Mouse (Mus musculus) layer of hippocampus, adult 2 months (tissue): ENCODE measurements around the gene Scn9a. TPM values are rescaled to one million over a fixed set of nuclear protein-coding genes. Genes with fewer than 3 reads are reported as not detected.

Experiments
- DNase-seq, 2 experiments: peaks; one replicate each; pipeline ENCODE4 v3.0.0; 2022; ENCODE audit warnings: low spot score in 2 of 2
- H3K27ac ChIP-seq: fragments of 200-600 bp; 2 replicates; pipeline ENCODE4 v1.8.1; 2022
- H3K4me3 ChIP-seq: fragments of 200-600 bp; 2 replicates; pipeline ENCODE4 v1.8.1; 2022; ENCODE audit warnings: mild to moderate bottlenecking
- CTCF ChIP-seq: fragments of 200-600 bp; conservative IDR thresholded peaks from 2 replicates; pipeline ENCODE4 v1.8.1; 2022; ENCODE audit warnings: antibody characterized with exemption, mild to moderate bottlenecking, moderate library complexity
- total RNA-seq, 2 experiments: library from RNA; stranded (reverse); gene quantifications; 2 replicates each; pipeline ENCODE4 v1.2.3; 2021

The Scn9a gene
- total RNA-seq, 2 experiments from 2014 or later = 4.0 to 4.5 TPM

- TF ChIP-seq CTCF = no peak
- no peak for DNase-seq
- Histone ChIP-seq H3K4me3 (no peak overlapping the region), H3K27ac (no peak overlapping the region)
Measured at GRCm38 (mm10) chr2:66508032-66508431, 126.7 kb downstream of the Scn9a start.

- Histone ChIP-seq H3K27ac (no peak overlapping the region), H3K4me3 (no peak overlapping the region)
- no peak for TF ChIP-seq CTCF
- no peak for DNase-seq
Measured at GRCm38 (mm10) chr2:66507616-66508015, 127.1 kb downstream of the Scn9a start.

- H3K27ac ChIP-seq = no peak overlapping the region
- TF ChIP-seq CTCF = no peak
- no peak overlapping the region for H3K4me3 ChIP-seq
- DNase-seq = no peak
Measured at GRCm38 (mm10) chr2:66502158-66502557, 132.6 kb downstream of the Scn9a start.

DNA sequence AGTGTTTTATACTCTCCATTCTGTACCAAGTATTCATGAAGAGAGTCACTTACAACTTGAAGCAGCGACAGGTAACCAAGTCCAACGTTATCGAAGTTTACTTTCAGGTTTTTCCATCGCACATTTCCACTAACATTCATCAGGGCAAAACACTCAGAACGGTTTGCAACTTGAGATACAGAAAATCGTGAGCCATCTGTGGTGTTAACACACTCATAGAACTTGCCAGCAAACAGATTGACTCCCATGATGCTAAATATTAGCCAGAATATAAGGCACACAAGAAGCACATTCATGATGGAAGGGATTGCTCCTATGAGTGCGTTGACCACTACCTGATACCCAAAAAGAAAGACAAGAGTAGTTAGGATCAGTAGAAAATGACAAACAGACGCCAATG is 140.2 kb downstream of the Scn9a start:
- H3K27ac ChIP-seq = no peak overlapping the region
- no peak for TF ChIP-seq CTCF
- H3K4me3 ChIP-seq = no peak overlapping the region
- peak; percentile 8 to 16 for DNase-seq

GRCm38 (mm10) chr2:66478395-66478794 is 156.4 kb downstream of the Scn9a start:
- TF ChIP-seq CTCF = no peak
- H3K27ac ChIP-seq = no peak overlapping the region
- DNase-seq = no peak
- H3K4me3 ChIP-seq = no peak overlapping the region

DNA sequence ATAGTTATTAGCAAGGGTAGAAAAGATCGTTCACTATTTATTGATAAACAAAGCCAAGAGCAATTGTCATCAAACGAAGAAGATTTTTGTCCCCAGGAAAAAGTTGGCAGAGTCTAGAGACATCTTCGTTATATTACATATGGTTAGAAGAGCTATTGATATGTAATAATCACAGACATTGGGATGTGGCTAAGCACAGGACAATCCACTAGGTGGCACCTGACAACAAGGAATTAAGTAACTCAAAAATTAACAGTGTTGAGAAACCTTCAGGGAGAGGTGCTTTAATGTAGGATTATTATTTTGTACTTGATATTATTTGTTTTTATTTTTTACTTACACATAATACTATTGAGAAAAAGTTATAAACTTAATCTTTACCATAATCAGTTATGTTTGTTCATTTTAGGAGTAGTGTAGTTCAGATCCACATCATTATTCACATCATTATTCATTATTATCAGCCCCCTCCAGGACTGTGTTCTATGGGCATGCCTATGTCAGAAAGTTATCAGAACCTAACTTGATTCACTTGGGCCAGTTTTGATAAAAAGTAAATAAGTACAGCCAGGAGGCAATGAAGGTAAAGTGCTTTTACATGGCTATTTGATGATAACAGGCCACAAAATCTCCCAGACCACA is 161.5 kb downstream of the Scn9a start:
- no peak overlapping the region for H3K4me3 ChIP-seq
- TF ChIP-seq CTCF = peak; percentile 91
- peak; percentile 42 to 55 for DNase-seq
- H3K27ac ChIP-seq = no peak overlapping the region

DNA sequence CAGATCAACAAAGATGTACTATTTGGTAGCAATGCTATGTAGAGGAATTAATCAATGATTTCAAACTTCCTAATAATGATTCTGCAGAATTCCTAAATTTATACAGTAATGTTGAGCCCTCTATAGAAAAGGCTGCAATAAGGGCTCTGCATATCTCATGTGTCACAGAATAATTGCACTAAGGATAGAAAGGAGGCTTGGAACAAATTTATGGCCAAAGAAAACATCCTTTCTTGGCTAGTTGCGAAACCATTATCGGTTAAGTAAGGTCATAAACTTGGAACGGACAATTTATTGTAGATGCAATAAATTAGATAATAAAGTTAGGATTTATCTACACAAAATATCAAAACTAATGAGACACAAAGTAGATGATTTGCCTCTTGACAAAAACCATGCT is 169.3 kb downstream of the Scn9a start:
- no peak overlapping the region for H3K27ac ChIP-seq
- no peak for DNase-seq
- no peak overlapping the region for H3K4me3 ChIP-seq
- TF ChIP-seq CTCF = no peak

DNA sequence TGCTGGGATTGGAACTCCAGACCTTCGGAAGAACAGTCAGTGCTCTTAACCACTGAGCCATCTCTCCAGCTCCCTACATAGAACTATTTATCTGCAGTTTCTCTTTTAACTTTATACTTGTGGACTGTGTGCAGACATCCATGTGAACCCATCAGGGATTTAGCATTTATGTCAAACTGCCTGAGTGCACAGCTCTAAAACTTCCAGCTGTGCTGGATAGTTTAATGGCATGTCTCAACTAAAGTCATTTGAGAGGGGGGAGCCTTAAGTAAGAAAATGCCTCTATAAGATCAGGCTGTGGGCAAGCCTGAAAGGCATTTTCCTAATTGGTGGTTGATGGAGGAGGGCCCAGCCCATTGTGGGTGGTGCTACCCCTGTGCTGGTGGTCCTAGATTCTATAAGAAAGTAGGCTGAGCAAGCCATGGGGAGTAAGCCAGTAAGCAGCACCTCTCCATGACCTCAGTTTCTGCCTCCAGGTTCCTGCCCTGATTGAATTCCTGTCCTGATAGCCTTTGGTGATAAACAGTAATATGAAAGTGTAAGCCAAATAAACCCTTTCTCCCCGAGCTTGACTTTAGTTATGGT is 169.8 kb downstream of the Scn9a start:
- DNase-seq = no peak
- TF ChIP-seq CTCF = no peak
- Histone ChIP-seq H3K27ac (no peak overlapping the region), H3K4me3 (no peak overlapping the region)

GRCm38 (mm10) chr2:66463916-66464315 is 170.8 kb downstream of the Scn9a start:
- no peak for TF ChIP-seq CTCF
- no peak overlapping the region for H3K4me3 ChIP-seq
- H3K27ac ChIP-seq = no peak overlapping the region
- DNase-seq = no peak

- TF ChIP-seq CTCF = peak; percentile 56
- H3K27ac ChIP-seq = no peak overlapping the region
Measured at GRCm38 (mm10) chr2:66462458-66462857, 172.3 kb downstream of the Scn9a start.

GRCm38 (mm10) chr2:66440711-66441110 is 194.1 kb downstream of the Scn9a start, which contains the start of gene Scn1a:
Scn1a (minus strand) TSS chr2:66440840.
- peak within 1 kb of the TSS; percentile 15; the same call in 1 of the 2 replicates for H3K27ac ChIP-seq
- no peak for TF ChIP-seq CTCF
- H3K4me3 ChIP-seq = peak within 1 kb of the TSS; percentile 50
- DNase-seq = no peak

More at GRCm38 (mm10) chr2:66462458-66462857, 172.3 kb downstream of the Scn9a start:
- DNase-seq = no peak
- no peak overlapping the region for H3K4me3 ChIP-seq

DNA sequence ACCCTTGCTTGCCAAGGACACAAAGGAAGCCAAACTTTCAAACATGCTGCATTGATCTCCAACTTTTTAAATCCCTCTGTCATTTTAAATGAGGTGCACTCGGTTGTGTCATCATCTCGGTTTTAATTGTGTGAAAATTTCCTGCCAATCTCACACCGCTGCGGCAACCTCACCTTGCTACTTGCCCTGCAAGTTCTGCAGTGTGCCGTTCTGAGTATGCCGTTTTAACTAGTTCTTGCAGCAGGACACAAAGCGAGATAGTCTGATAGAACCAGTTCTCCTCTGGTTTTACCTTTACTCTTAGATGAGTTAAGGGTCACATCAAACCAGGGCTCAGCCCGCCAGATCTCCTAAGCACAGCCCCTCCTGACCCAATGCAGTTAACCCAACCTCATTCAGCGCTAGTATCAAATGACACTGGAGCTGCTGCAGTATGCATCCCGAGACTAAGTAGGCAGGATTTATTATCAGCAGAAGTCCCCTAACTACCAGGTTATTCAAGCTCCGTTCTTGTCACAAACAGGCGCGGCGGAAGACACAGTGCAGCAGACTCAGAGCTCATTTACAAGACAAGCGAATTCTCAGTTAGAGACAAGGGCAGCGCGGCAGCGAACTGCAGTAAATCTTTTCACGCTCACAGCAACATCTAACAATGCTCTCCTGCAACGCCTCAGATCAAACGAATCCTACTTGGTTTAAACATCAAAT is 194.8 kb downstream of the Scn9a start:
- peak overlapping the region; percentile 50 for H3K4me3 ChIP-seq
- TF ChIP-seq CTCF = no peak
- H3K27ac ChIP-seq = peak overlapping the region; percentile 15; the same call in 1 of the 2 replicates
- DNase-seq = peak in 1 of 2 experiments; percentile 20

DNA sequence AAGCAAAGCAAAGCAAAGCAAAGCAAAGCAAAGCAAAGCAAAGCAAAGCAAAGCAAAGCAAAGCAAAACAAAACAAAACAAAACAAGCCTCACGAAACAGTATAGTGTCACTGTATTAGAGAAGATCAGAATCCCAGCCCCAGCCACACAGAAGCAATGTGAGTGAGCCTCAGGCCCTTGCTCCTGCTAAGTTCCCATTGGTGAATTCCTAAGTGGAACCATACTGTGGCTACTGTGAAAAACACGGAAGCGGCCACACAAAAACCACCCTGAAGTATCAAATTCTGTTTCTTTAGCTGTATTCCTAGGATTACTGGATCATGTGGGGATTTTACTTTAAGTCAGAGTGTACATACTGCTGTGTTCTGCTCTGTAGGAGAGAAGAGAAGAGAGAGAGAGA is 198.5 kb downstream of the Scn9a start:
- Histone ChIP-seq H3K27ac (no peak overlapping the region), H3K4me3 (no peak overlapping the region)
- no peak for TF ChIP-seq CTCF
- no peak for DNase-seq

Other genes starting within 250 kb of the Scn9a start
- 10 to 100 TPM; 62.2 to 63.7 TPM for gene Scn1a, start 194.1 kb downstream of the Scn9a start, total RNA-seq
- 1 to 10 TPM in 1 of 2 experiments, under 1 TPM in 1; 0.74 to 1.0 TPM for gene Scn7a, start 150.0 kb upstream of the Scn9a start, total RNA-seq